Mouse (Mus musculus) MEL (cell line): ENCODE results near the gene Cdca5. TPM values are rescaled to one million over a fixed set of nuclear protein-coding genes. Genes with fewer than 3 reads are reported as not detected.

Experiments used
- DNase-seq: peaks from one replicate; pipeline ENCODE4 v3.0.0; 2011; ENCODE audit warnings: low read depth, low spot score
- H3K27ac ChIP-seq: 2 replicates; pipeline ENCODE4 v1.5.1; 2012; ENCODE audit warnings: low read depth, mild to moderate bottlenecking, control low read depth, low read length, moderate library complexity; ENCODE audit not compliant: control insufficient read depth
- H3K27me3 ChIP-seq, 2 experiments: fragments of 150-350 bp in 1 of 2; sonication (generic) in 1 of 2; 2 replicates each; pipeline ENCODE4 v1.6.1; 2012; ENCODE audit warnings: low read length in 2 of 2, mild to moderate bottlenecking in 2 of 2, improper control_type of control experiment in 1 of 2, moderate library complexity in 1 of 2; ENCODE audit not compliant: insufficient read depth in 2 of 2, control insufficient read depth in 1 of 2
- H3K36me3 ChIP-seq, 2 experiments: 2 replicates each; pipeline ENCODE4 v1.6.1; 2012 to 2014; ENCODE audit warnings: low read length in 2 of 2, improper control_type of control experiment in 1 of 2, inconsistent platforms in 1 of 2, mild to moderate bottlenecking in 1 of 2; ENCODE audit not compliant: insufficient read depth in 2 of 2, control insufficient read depth in 1 of 2
- H3K4me1 ChIP-seq, 2 experiments: fragments of 150-350 bp in 1 of 2; sonication (generic) in 1 of 2; 2 replicates each; pipeline ENCODE4 v1.6.1; 2012; ENCODE audit warnings: low read length in 2 of 2, improper control_type of control experiment in 1 of 2, mild to moderate bottlenecking in 1 of 2; ENCODE audit not compliant: insufficient read depth in 2 of 2, control insufficient read depth in 1 of 2
- H3K4me3 ChIP-seq, 2 experiments: fragments of 150-350 bp in 1 of 2; sonication (generic) in 1 of 2; 2 replicates each; pipeline ENCODE4 v1.5.1; 2012; ENCODE audit warnings: low read depth in 2 of 2, low read length in 2 of 2, mild to moderate bottlenecking in 2 of 2, moderate library complexity in 2 of 2, control low read depth in 1 of 2, improper control_type of control experiment in 1 of 2; ENCODE audit not compliant: control insufficient read depth in 1 of 2, insufficient read depth in 1 of 2
- H3K79me2 ChIP-seq: 2 replicates; pipeline ENCODE4 v1.6.1; 2012; ENCODE audit warnings: mild to moderate bottlenecking, low read length, moderate library complexity; ENCODE audit not compliant: control insufficient read depth, poor library complexity, insufficient read depth
- H3K9ac ChIP-seq: 2 replicates; pipeline ENCODE4 v1.6.1; 2012; ENCODE audit warnings: low read depth, mild to moderate bottlenecking, control low read depth, low read length, moderate library complexity; ENCODE audit not compliant: control insufficient read depth, poor library complexity, severe bottlenecking
- H3K9me3 ChIP-seq: fragments of 150-350 bp; sonication (generic); replicated peaks from 2 replicates; pipeline ENCODE4 v1.6.1; 2012; ENCODE audit warnings: mild to moderate bottlenecking, low read length, improper control_type of control experiment, moderate library complexity; ENCODE audit not compliant: insufficient read depth
- CHD1 ChIP-seq: IDR thresholded peaks from 2 replicates; pipeline ENCODE4 v1.6.1; 2012; ENCODE audit warnings: low read depth, mild to moderate bottlenecking, inconsistent platforms, low read length, improper control_type of control experiment
- CTCF ChIP-seq, 3 experiments: IDR thresholded peaks in 2 of 3; conservative IDR thresholded peaks in 1 of 3; 2 replicates each; pipeline ENCODE4 v1.5.1; 2011 to 2012; ENCODE audit warnings: low read length in 3 of 3, low read depth in 2 of 3, mild to moderate bottlenecking in 2 of 3, improper control_type of control experiment in 1 of 3, inconsistent platforms in 1 of 3, mixed read lengths in 1 of 3, moderate library complexity in 1 of 3; ENCODE audit not compliant: control insufficient read depth in 1 of 3, insufficient read depth in 1 of 3, poor library complexity in 1 of 3, severe bottlenecking in 1 of 3
- E2F4 ChIP-seq: IDR thresholded peaks from 2 replicates; pipeline ENCODE4 v1.6.1; 2011; ENCODE audit warnings: low read depth, low read length, improper control_type of control experiment, borderline replicate concordance
- ELF1 ChIP-seq: IDR thresholded peaks from 2 replicates; pipeline ENCODE4 v1.6.1; 2014; ENCODE audit warnings: low read depth, mild to moderate bottlenecking, inconsistent platforms, low read length, improper control_type of control experiment, moderate library complexity
- EP300 ChIP-seq, 2 experiments: IDR thresholded peaks; 2 replicates each; pipeline ENCODE4 v1.6.1; 2011; ENCODE audit warnings: improper control_type of control experiment in 2 of 2, low read length in 2 of 2, low read depth in 1 of 2, mild to moderate bottlenecking in 1 of 2
- ETS1 ChIP-seq: IDR thresholded peaks from 2 replicates; pipeline ENCODE4 v1.6.1; 2012; ENCODE audit warnings: low read depth, mild to moderate bottlenecking, inconsistent platforms, low read length, improper control_type of control experiment, moderate library complexity
- GABPA ChIP-seq: IDR thresholded peaks from 2 replicates; pipeline ENCODE4 v1.6.1; 2012; ENCODE audit warnings: low read depth, mild to moderate bottlenecking, inconsistent platforms, low read length, improper control_type of control experiment, moderate library complexity
- GATA1 ChIP-seq: IDR thresholded peaks from 2 replicates; pipeline ENCODE4 v1.6.1; 2011; ENCODE audit warnings: low read depth, low read length, improper control_type of control experiment
- HCFC1 ChIP-seq: IDR thresholded peaks from 2 replicates; pipeline ENCODE4 v1.6.1; 2012; ENCODE audit warnings: low read depth, mild to moderate bottlenecking, inconsistent platforms, low read length, improper control_type of control experiment, moderate library complexity
- JUND ChIP-seq: IDR thresholded peaks from 2 replicates; pipeline ENCODE4 v1.6.1; 2011; ENCODE audit warnings: low read depth, mild to moderate bottlenecking, improper control_type of control experiment, low read length
- KAT2A ChIP-seq: conservative IDR thresholded peaks from 2 replicates; pipeline ENCODE4 v1.6.1; 2012; ENCODE audit warnings: low read depth, low read length, improper control_type of control experiment, inconsistent platforms
- MAFK ChIP-seq: IDR thresholded peaks from 2 replicates; pipeline ENCODE4 v1.6.1; 2011; ENCODE audit warnings: low read depth, mild to moderate bottlenecking, low read length, improper control_type of control experiment, borderline replicate concordance
- MAX ChIP-seq: IDR thresholded peaks from 2 replicates; pipeline ENCODE4 v1.6.1; 2011; ENCODE audit warnings: low read length, improper control_type of control experiment
- MAZ ChIP-seq: IDR thresholded peaks from 2 replicates; pipeline ENCODE4 v1.6.1; 2012; ENCODE audit warnings: low read depth, mild to moderate bottlenecking, inconsistent platforms, low read length, improper control_type of control experiment
- MEF2A ChIP-seq: IDR thresholded peaks from 2 replicates; pipeline ENCODE4 v1.6.1; 2014; ENCODE audit warnings: low read depth, mild to moderate bottlenecking, inconsistent platforms, low read length, improper control_type of control experiment; ENCODE audit not compliant: poor library complexity, insufficient replicate concordance, severe bottlenecking; ENCODE audit errors: extremely low read depth
- MXI1 ChIP-seq: IDR thresholded peaks from 2 replicates; pipeline ENCODE4 v1.6.1; 2011; ENCODE audit warnings: mild to moderate bottlenecking, low read depth, low read length, improper control_type of control experiment
- MYB ChIP-seq: IDR thresholded peaks from 2 replicates; pipeline ENCODE4 v1.6.1; 2011; ENCODE audit warnings: mild to moderate bottlenecking, low read depth, low read length, improper control_type of control experiment
- MYC ChIP-seq: IDR thresholded peaks from 2 replicates; pipeline ENCODE4 v1.6.1; 2011; ENCODE audit warnings: low read depth, mild to moderate bottlenecking, low read length, improper control_type of control experiment, moderate library complexity
- NELFE ChIP-seq: IDR thresholded peaks from 2 replicates; pipeline ENCODE4 v1.6.1; 2011; ENCODE audit warnings: low read depth, low read length, improper control_type of control experiment
- NRF1 ChIP-seq: IDR thresholded peaks from 2 replicates; pipeline ENCODE4 v1.6.1; 2014; ENCODE audit warnings: low read depth, mild to moderate bottlenecking, inconsistent platforms, low read length, improper control_type of control experiment, moderate library complexity; ENCODE audit not compliant: poor library complexity, insufficient read depth, severe bottlenecking
- POLR2A ChIP-seq, 2 experiments: IDR thresholded peaks; 2 replicates each; pipeline ENCODE4 v1.6.1; 2011 to 2012; ENCODE audit warnings: low read length in 2 of 2, mild to moderate bottlenecking in 2 of 2, control low read depth in 1 of 2, improper control_type of control experiment in 1 of 2, low read depth in 1 of 2, moderate library complexity in 1 of 2; ENCODE audit not compliant: control insufficient read depth in 1 of 2, insufficient read depth in 1 of 2, poor library complexity in 1 of 2
- POLR2AphosphoS5 ChIP-seq: IDR thresholded peaks from 2 replicates; pipeline ENCODE4 v1.6.1; 2012; ENCODE audit warnings: low read depth, borderline replicate concordance, mild to moderate bottlenecking, inconsistent platforms, low read length, moderate library complexity, mixed read lengths
- RAD21 ChIP-seq: IDR thresholded peaks from 2 replicates; pipeline ENCODE4 v1.6.1; 2011; ENCODE audit warnings: mild to moderate bottlenecking, low read depth, low read length, improper control_type of control experiment
- RCOR1 ChIP-seq: IDR thresholded peaks from 2 replicates; pipeline ENCODE4 v1.6.1; 2012; ENCODE audit warnings: low read depth, mild to moderate bottlenecking, inconsistent platforms, low read length, improper control_type of control experiment
- SIN3A ChIP-seq: IDR thresholded peaks from 2 replicates; pipeline ENCODE4 v1.6.1; 2012; ENCODE audit warnings: low read length, improper control_type of control experiment, inconsistent platforms
- TAL1 ChIP-seq: IDR thresholded peaks from 2 replicates; pipeline ENCODE4 v1.6.1; 2012; ENCODE audit warnings: mild to moderate bottlenecking, inconsistent platforms, low read length, moderate library complexity, mixed read lengths
- TBP ChIP-seq: IDR thresholded peaks from 2 replicates; pipeline ENCODE4 v1.8.0; 2011; ENCODE audit warnings: low read depth, low read length, improper control_type of control experiment
- TCF12 ChIP-seq: IDR thresholded peaks from 2 replicates; pipeline ENCODE4 v1.6.1; 2014; ENCODE audit warnings: low read depth, mild to moderate bottlenecking, inconsistent platforms, low read length, improper control_type of control experiment, moderate library complexity
- UBTF ChIP-seq: IDR thresholded peaks from 2 replicates; pipeline ENCODE4 v1.6.1; 2012; ENCODE audit warnings: low read depth, mild to moderate bottlenecking, inconsistent platforms, low read length, improper control_type of control experiment, moderate library complexity, borderline replicate concordance; ENCODE audit not compliant: insufficient read depth
- USF1 ChIP-seq: IDR thresholded peaks from 2 replicates; pipeline ENCODE4 v1.6.1; 2014; ENCODE audit warnings: low read depth, mild to moderate bottlenecking, inconsistent platforms, low read length, improper control_type of control experiment, moderate library complexity
- USF2 ChIP-seq, 2 experiments: IDR thresholded peaks; 2 replicates each; pipeline ENCODE4 v1.6.1; 2011 to 2012; ENCODE audit warnings: improper control_type of control experiment in 2 of 2, low read length in 2 of 2, borderline replicate concordance in 1 of 2, inconsistent platforms in 1 of 2, low read depth in 1 of 2, mild to moderate bottlenecking in 1 of 2; ENCODE audit not compliant: insufficient read depth in 1 of 2
- ZKSCAN1 ChIP-seq: IDR thresholded peaks from 2 replicates; pipeline ENCODE4 v1.6.1; 2012; ENCODE audit warnings: low read depth, mild to moderate bottlenecking, inconsistent platforms, low read length, improper control_type of control experiment, moderate library complexity
- ZMIZ1 ChIP-seq: IDR thresholded peaks from 2 replicates; pipeline ENCODE4 v1.6.1; 2012; ENCODE audit warnings: low read depth, mild to moderate bottlenecking, inconsistent platforms, low read length, improper control_type of control experiment, moderate library complexity
- polyA plus RNA-seq, 2 experiments: library from polyadenylated mRNA; stranded (reverse) in 1 of 2; unstranded in 1 of 2; fragments of >175 nt in 1 of 2; fragments of >200 nt in 1 of 2; gene quantifications; 2 replicates each; pipeline versions ENCODE4 v1.2.1 to v1.2.4; 2012; ENCODE audit warnings: low replicate concordance in 2 of 2, low read depth in 1 of 2; ENCODE audit not compliant: insufficient read length in 2 of 2, insufficient read depth in 1 of 2, missing spikeins in 1 of 2
- total RNA-seq: library from RNA; depleted of rRNA; stranded (reverse); fragments of 300-350 nt; gene quantifications from 2 replicates; pipeline ENCODE4 v1.2.3, GENCODE M21; 2012

Cdca5 gene
- total and polyA plus RNA-seq, 3 experiments, result 48.5 to 56.5 TPM; not detected in 1

GRCm38 (mm10) chr19:6061021-6061533 lies 23.7 kb upstream of the Cdca5 start, which contains the start of gene Znhit2:
Gene Znhit2, plus strand, starts transcription at chr19:6061192.
- H3K4me1 ChIP-seq, result peaks cover 0 to 16% of the 10 kb centered on the region in 2 experiments; a peak in 1 of 4 replicates

GRCm38 (mm10) chr19:6061641-6062302 lies 23.0 kb upstream of the Cdca5 start:
- Histone ChIP-seq H3K27ac (peak overlapping the region; percentile 89), H3K36me3 (peaks cover 3 to 13% of the 10 kb centered on the region in 2 experiments; a peak in 3 of 4 replicates), H3K9ac (peak overlapping the region; percentile 93), H3K79me2 (peaks cover 39% of the 10 kb centered on the region), H3K9me3 (no peaks in the 10 kb centered on the region), H3K4me3 (peak overlapping the region; percentile 73 to 83), H3K4me1 (peaks cover 0 to 14% of the 10 kb centered on the region in 2 experiments; a peak in 2 of 4 replicates), H3K27me3 (no peaks in the 10 kb centered on the region)
- peak; percentile 79 for DNase-seq
- TF ChIP-seq E2F4, result no peak
- TF ChIP-seq TBP, result 0 out of 2 replicates have a peak, but pooled peaks have one; percentile 34
- no peak for TF ChIP-seq TAL1
- 0 out of 2 replicates have a peak, but pooled peaks have one; percentile 13 for TF ChIP-seq MAX
- no peak for TF ChIP-seq MYB
- no peak for TF ChIP-seq GABPA
- no peak; the same call in 1 of the 2 replicates for TF ChIP-seq POLR2AphosphoS5
- no peak for TF ChIP-seq ZMIZ1
- TF ChIP-seq USF1, result no peak
- TF ChIP-seq MXI1, result no peak
- TF ChIP-seq MEF2A, result no peak
- TF ChIP-seq SIN3A, result no peak; the same call in 1 of the 2 replicates
- TF ChIP-seq RCOR1, result no peak
- no peak for TF ChIP-seq USF2 (IDR thresholded peaks at IDR 0.05; ENCODE audit: borderline replicate concordance in 1 of 2, insufficient read depth in 1 of 2, low read depth in 1 of 2, low read length in 2 of 2)
- TF ChIP-seq RAD21, result no peak
- no peak for TF ChIP-seq MAZ
- no peak for TF ChIP-seq ETS1
- TF ChIP-seq CHD1, result no peak

More at GRCm38 (mm10) chr19:6061021-6061533, 23.7 kb upstream of the Cdca5 start, which contains the start of gene Znhit2:
- Histone ChIP-seq H3K79me2 (peaks cover 45% of the 10 kb centered on the region), H3K9ac (peak within 1 kb of the TSS; percentile 93), H3K4me3 (peak within 1 kb of the TSS; percentile 73 to 83), H3K9me3 (no peaks in the 10 kb centered on the region), H3K36me3 (peaks cover 3 to 20% of the 10 kb centered on the region in 2 experiments; a peak in 3 of 4 replicates), H3K27ac (peak within 1 kb of the TSS; percentile 89), H3K27me3 (no peaks in the 10 kb centered on the region)
- DNase-seq, result peak; percentile 97
- TF ChIP-seq E2F4 (0 out of 2 replicates have a peak, but pooled peaks have one; percentile 16), JUND (no peak), ZKSCAN1 (no peak), MXI1 (peak; percentile 84), CHD1 (no peak; the same call in 1 of the 2 replicates), NRF1 (peak; percentile 70), RCOR1 (no peak), MYB (no peak), CTCF (IDR thresholded peaks at IDR 0.05 in 2 of 3, conservative IDR thresholded peaks at IDR 0.05 in 1 of 3; ENCODE audit: control insufficient read depth in 1 of 3, insufficient read depth in 1 of 3, low read depth in 2 of 3, low read length in 3 of 3, poor library complexity in 1 of 3, severe bottlenecking in 1 of 3) (no peak), EP300 (IDR thresholded peaks at IDR 0.05; ENCODE audit: low read depth in 1 of 2, low read length in 2 of 2) (peak in 1 of 2 experiments; percentile 21; a peak in 1 of 4 replicates), HCFC1 (peak; percentile 89), UBTF (peak; percentile 100), TBP (peak; percentile 87), ELF1 (peak; percentile 86), ZMIZ1 (peak; percentile 16; the same call in 1 of the 2 replicates), NELFE (peak; percentile 83), GATA1 (peak; percentile 85), KAT2A (peak; percentile 53), SIN3A (peak; percentile 95), POLR2A (IDR thresholded peaks at IDR 0.05; ENCODE audit: control insufficient read depth in 1 of 2, insufficient read depth in 1 of 2, low read depth in 1 of 2, low read length in 2 of 2, poor library complexity in 1 of 2) (peak; percentile 85 to 91), MAFK (no peak), ETS1 (0 out of 2 replicates have a peak, but pooled peaks have one; percentile 36), MAZ (0 out of 2 replicates have a peak, but pooled peaks have one; percentile 40), MYC (peak; percentile 46; the same call in 1 of the 2 replicates), TCF12 (peak; percentile 70)
